Mouse (Mus musculus) heart, embryonic 16.5 days (tissue): ENCODE results near the gene Macrod2. TPM values are rescaled to one million over a fixed set of nuclear protein-coding genes. Genes with fewer than 3 reads are reported as not detected.

Experiments used
- ATAC-seq: fragments of 200-750 bp; cut with Nextera tagmentation; replicated peaks from 2 replicates; pipeline ENCODE4 v1.8.0; 2017; ENCODE audit warnings: moderate number of reproducible peaks; ENCODE audit not compliant: insufficient read depth, low FRiP score; ENCODE audit errors: extremely low read depth
- H3K27ac ChIP-seq: fragments of 300-500 bp; sonication (generic); 2 replicates; pipeline ENCODE4 v1.5.1; 2014; ENCODE audit warnings: mild to moderate bottlenecking, low read length, control low read depth, moderate library complexity
- H3K27me3 ChIP-seq: fragments of 300-500 bp; sonication (generic); 2 replicates; pipeline ENCODE4 v1.6.1; 2014; ENCODE audit warnings: low read length, mixed read lengths; ENCODE audit not compliant: control insufficient read depth, insufficient read depth
- H3K36me3 ChIP-seq: fragments of 300-500 bp; sonication (generic); 2 replicates; pipeline ENCODE4 v1.6.1; 2014; ENCODE audit not compliant: control insufficient read depth, insufficient read depth
- H3K4me1 ChIP-seq: fragments of 300-500 bp; sonication (generic); 2 replicates; pipeline ENCODE4 v1.6.1; 2014; ENCODE audit warnings: low read length, mixed read lengths; ENCODE audit not compliant: control insufficient read depth, insufficient read depth
- H3K4me2 ChIP-seq: fragments of 300-500 bp; sonication (generic); 2 replicates; pipeline ENCODE4 v1.6.1; 2014; ENCODE audit warnings: low read depth, mild to moderate bottlenecking, control low read depth, low read length
- H3K4me3 ChIP-seq: fragments of 300-500 bp; sonication (generic); 2 replicates; pipeline ENCODE4 v1.5.1; 2014; ENCODE audit warnings: mild to moderate bottlenecking, control low read depth, low read length
- H3K9ac ChIP-seq: fragments of 300-500 bp; sonication (generic); 2 replicates; pipeline ENCODE4 v1.6.1; 2014; ENCODE audit warnings: low read length, control low read depth
- H3K9me3 ChIP-seq: fragments of 300-500 bp; sonication (generic); replicated peaks from 2 replicates; pipeline ENCODE4 v1.6.1; 2016; ENCODE audit warnings: low read length; ENCODE audit not compliant: control insufficient read depth
- whole genome bisulfite sequencing: fragments of 180-500 bp; shearing (Covaris S2); extraction: QIAGEN DNeasy Blood & Tissue Kit; methylation state at CpG from one replicate; pipeline ENCODE4 v1.1.7; 2014; 5-methylcytosine and 5-hydroxymethylcytosine counted together
- polyA plus RNA-seq: library from polyadenylated mRNA; unstranded; fragments of >200 nt; fragmentation: Nextera tagmentation; extraction: Ambion mirVana; gene quantifications from 2 replicates; pipeline ENCODE4 v1.2.1, GENCODE M21; 2015

Macrod2 gene
- polyA plus RNA-seq, 1 experiment from 2014 or later, result 23.2 TPM

DNA sequence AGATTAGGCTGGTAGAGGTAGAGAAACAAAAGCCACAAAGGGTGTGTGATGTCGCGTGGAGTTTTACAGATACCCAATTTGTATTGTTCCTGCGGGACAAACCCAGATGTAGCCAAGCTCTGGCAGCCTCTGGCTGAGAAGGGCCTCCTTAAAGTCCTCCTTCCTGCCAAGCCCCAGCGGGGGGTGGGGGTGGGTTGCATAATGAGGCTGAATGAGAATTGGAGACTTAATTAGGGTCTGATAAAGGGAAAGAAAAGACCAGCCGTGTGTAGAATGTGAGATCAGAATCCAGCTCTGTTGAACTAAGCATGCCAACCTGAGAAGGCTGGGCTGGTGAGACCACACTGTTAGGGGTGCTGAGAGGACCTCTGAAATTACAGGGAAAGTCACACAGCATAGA is 1967.8 kb downstream of the Macrod2 start:
- no peak overlapping the region for H3K27ac ChIP-seq
- no peaks in the 10 kb centered on the region for H3K36me3 ChIP-seq
- H3K27me3 ChIP-seq, result no peaks in the 10 kb centered on the region
- no peak overlapping the region for H3K4me3 ChIP-seq
- no peak overlapping the region for H3K9ac ChIP-seq
- no peaks in the 10 kb centered on the region for H3K9me3 ChIP-seq
- H3K4me1 ChIP-seq, result no peaks in the 10 kb centered on the region
- H3K4me2 ChIP-seq, result no peak overlapping the region
- ATAC-seq, result no peak
- WGBS, result 18% methylated on average over 5 of the region's 5 CpGs

- WGBS, result 13% methylated on average over 3 of the region's 3 CpGs
Observed at GRCm38 (mm10) chr2:142373978-142374377, 1978.9 kb downstream of the Macrod2 start.

GRCm38 (mm10) chr2:142380563-142380962 is 1985.5 kb downstream of the Macrod2 start:
- Histone ChIP-seq H3K27ac (no peak overlapping the region), H3K27me3 (no peaks in the 10 kb centered on the region), H3K9ac (no peak overlapping the region), H3K4me1 (no peaks in the 10 kb centered on the region), H3K4me3 (no peak overlapping the region), H3K9me3 (no peaks in the 10 kb centered on the region), H3K4me2 (no peak overlapping the region), H3K36me3 (no peaks in the 10 kb centered on the region)
- peak; percentile 70 for ATAC-seq
- 79% methylated on average over 2 of the region's 2 CpGs for WGBS

More at GRCm38 (mm10) chr2:142373978-142374377, 1978.9 kb downstream of the Macrod2 start:
- no peaks in the 10 kb centered on the region for H3K4me1 ChIP-seq
- no peaks in the 10 kb centered on the region for H3K36me3 ChIP-seq
- no peak overlapping the region for H3K4me3 ChIP-seq
- no peak overlapping the region for H3K27ac ChIP-seq
- ATAC-seq, result no peak
- H3K9ac ChIP-seq, result no peak overlapping the region
- no peaks in the 10 kb centered on the region for H3K9me3 ChIP-seq
- no peak overlapping the region for H3K4me2 ChIP-seq
- H3K27me3 ChIP-seq, result no peaks in the 10 kb centered on the region

DNA sequence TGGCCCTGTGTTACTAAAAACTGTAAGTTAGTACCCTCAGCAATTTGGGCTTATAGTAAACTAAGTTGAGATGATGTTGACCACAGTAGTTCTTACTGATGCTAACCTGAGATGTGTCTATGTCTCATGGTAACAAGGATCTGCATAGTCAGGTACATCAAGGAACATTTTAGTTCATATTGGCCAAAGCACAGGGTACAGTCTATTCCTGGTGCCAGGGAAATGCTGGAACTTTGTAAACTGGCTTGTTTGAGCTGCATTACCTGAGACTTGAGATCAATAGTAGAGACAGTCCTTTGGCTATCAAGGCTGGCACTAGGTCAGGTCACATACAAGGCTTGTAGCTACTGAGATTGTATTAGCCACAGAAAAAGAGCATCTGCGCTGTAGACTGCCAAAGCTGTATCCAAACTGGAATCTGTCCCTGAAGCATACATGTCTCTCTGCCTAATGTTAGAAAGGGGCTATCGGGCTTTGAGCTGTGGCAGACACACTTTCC is 1986.0 kb downstream of the Macrod2 start:
- Histone ChIP-seq H3K4me1 (no peaks in the 10 kb centered on the region), H3K27me3 (no peaks in the 10 kb centered on the region), H3K36me3 (no peaks in the 10 kb centered on the region), H3K9me3 (no peaks in the 10 kb centered on the region), H3K4me3 (no peak overlapping the region), H3K27ac (no peak overlapping the region), H3K4me2 (no peak overlapping the region), H3K9ac (no peak overlapping the region)
- no peak for ATAC-seq
- WGBS, result 88% methylated on average over 2 of the region's 2 CpGs

GRCm38 (mm10) chr2:142393546-142393945 is 1998.4 kb downstream of the Macrod2 start:
- no peaks in the 10 kb centered on the region for H3K36me3 ChIP-seq
- no peak overlapping the region for H3K4me3 ChIP-seq
- no peak overlapping the region for H3K9ac ChIP-seq
- no peaks in the 10 kb centered on the region; the same call in 1 of the 2 replicates for H3K9me3 ChIP-seq
- no peaks in the 10 kb centered on the region for H3K27me3 ChIP-seq
- no peak for ATAC-seq
- no peaks in the 10 kb centered on the region for H3K4me1 ChIP-seq
- H3K27ac ChIP-seq, result no peak overlapping the region
- H3K4me2 ChIP-seq, result no peak overlapping the region

DNA sequence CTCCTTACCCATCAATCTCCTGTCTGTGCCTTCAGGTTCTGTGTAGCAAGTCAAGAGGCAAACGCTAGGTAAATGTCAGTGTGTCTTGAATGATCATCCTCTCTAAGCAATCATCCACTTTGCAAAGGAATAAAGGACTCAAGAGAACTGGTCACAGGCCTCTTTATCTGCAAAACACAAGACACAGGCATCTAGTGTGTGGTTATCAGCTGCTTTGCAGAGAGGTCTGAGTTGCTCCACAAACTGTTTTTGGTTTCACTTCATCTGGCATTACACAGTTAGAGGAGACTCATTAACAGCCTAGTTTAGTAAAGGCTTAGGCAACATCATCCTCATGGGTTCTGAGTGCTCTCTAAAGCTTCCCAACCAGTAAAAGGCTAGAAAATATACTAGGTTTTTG is 2004.4 kb downstream of the Macrod2 start:
- H3K9ac ChIP-seq, result no peak overlapping the region
- H3K4me3 ChIP-seq, result no peak overlapping the region
- ATAC-seq, result no peak
- no peaks in the 10 kb centered on the region for H3K36me3 ChIP-seq
- no peaks in the 10 kb centered on the region for H3K27me3 ChIP-seq
- H3K9me3 ChIP-seq, result no peaks in the 10 kb centered on the region
- WGBS, result 36% methylated on average over 1 of the region's 1 CpGs
- no peak overlapping the region for H3K27ac ChIP-seq
- 0 out of 2 replicates have a peak, but pooled peaks cover 3% of the 10 kb centered on the region for H3K4me1 ChIP-seq
- H3K4me2 ChIP-seq, result no peak overlapping the region

GRCm38 (mm10) chr2:142400781-142401180 is 2005.7 kb downstream of the Macrod2 start:
- Histone ChIP-seq H3K4me2 (no peak overlapping the region), H3K36me3 (no peaks in the 10 kb centered on the region), H3K4me3 (no peak overlapping the region), H3K9ac (no peak overlapping the region), H3K4me1 (0 out of 2 replicates have a peak, but pooled peaks cover 3% of the 10 kb centered on the region), H3K27ac (no peak overlapping the region), H3K27me3 (no peaks in the 10 kb centered on the region), H3K9me3 (no peaks in the 10 kb centered on the region)
- WGBS, result 74% methylated on average over 4 of the region's 4 CpGs
- no peak for ATAC-seq

DNA sequence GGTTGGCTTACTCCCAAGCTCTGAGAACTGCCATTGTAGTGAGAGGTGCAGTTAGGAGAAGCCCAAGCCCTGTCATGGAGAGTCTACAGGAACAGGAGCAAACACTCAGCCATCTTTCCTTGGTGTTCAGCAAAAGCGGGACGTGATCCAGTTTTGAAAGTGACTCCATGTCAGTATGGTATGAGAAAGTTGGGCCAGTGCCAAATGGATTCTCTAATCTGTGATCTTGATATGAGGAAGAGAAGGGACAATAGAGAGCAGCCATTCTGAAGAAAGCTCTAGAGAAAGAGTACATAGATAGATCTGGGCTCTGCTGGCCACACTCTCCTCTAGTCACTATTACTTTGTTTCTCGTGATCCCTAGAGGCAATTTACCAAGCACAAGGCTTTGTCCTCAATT is 2006.2 kb downstream of the Macrod2 start:
- Histone ChIP-seq H3K9ac (no peak overlapping the region), H3K4me2 (no peak overlapping the region), H3K4me3 (no peak overlapping the region), H3K4me1 (0 out of 2 replicates have a peak, but pooled peaks cover 5% of the 10 kb centered on the region), H3K9me3 (no peaks in the 10 kb centered on the region), H3K27me3 (no peaks in the 10 kb centered on the region), H3K36me3 (no peaks in the 10 kb centered on the region), H3K27ac (no peak overlapping the region)
- ATAC-seq, result no peak
- WGBS, result 78% methylated on average over 3 of the region's 3 CpGs

- Histone ChIP-seq H3K4me3 (no peak overlapping the region), H3K4me1 (peaks cover 11% of the 10 kb centered on the region), H3K4me2 (no peak overlapping the region), H3K27ac (no peak overlapping the region), H3K27me3 (no peaks in the 10 kb centered on the region), H3K9me3 (no peaks in the 10 kb centered on the region), H3K9ac (no peak overlapping the region), H3K36me3 (no peaks in the 10 kb centered on the region)
- no peak for ATAC-seq
Observed at GRCm38 (mm10) chr2:142403394-142403793, 2008.3 kb downstream of the Macrod2 start.
